Mouse (Mus musculus): ENCODE data around the gene Syt16. TPM values are rescaled to one million over a fixed set of nuclear protein-coding genes. Genes with fewer than 3 reads are reported as not detected.

The Syt16 gene
- total RNA-seq (2021), result 10 to 100 TPM; 73.5 to 79.2 TPM
- long read RNA-seq, experiment 1, full-length matches to known transcripts, result 69 of 176 reads
- long read RNA-seq, experiment 1, partial matches to known transcripts, result 14 of 176 reads
- long read RNA-seq, experiment 1, other reads (novel, unspliced or antisense), result 93 of 176 reads
- long read RNA-seq, experiment 2, full-length matches to known transcripts, result 34 of 124 reads
- long read RNA-seq, experiment 2, partial matches to known transcripts, result 17 of 124 reads
- long read RNA-seq, experiment 2, other reads (novel, unspliced or antisense), result 73 of 124 reads

GRCm38 (mm10) chr12:73997297-73998127, at the start of gene Syt16:
TSS of gene Syt16 (plus strand) at chr12:73997661.
- DNase-seq (ENCODE audit: low spot score in 2 of 2), result peak; percentile 65 to 78

GRCm38 (mm10) chr12:73948415-73948814, 49.0 kb upstream of the Syt16 start:
- DNase-seq (ENCODE audit: low spot score in 2 of 2), result no peak

- peak; percentile 42 to 68 for DNase-seq (ENCODE audit: low spot score in 2 of 2)
These were observed 48.0 kb upstream of the Syt16 start for GRCm38 (mm10) chr12:73949318-73950058.

- DNase-seq (ENCODE audit: low spot score in 2 of 2), result peak in 1 of 2 experiments; percentile 36
These were observed 44.6 kb upstream of the Syt16 start for GRCm38 (mm10) chr12:73952879-73953278.

GRCm38 (mm10) chr12:73953420-73954186, 43.9 kb upstream of the Syt16 start:
- no peak for DNase-seq (ENCODE audit: low spot score in 2 of 2)

GRCm38 (mm10) chr12:73954785-73955184, 42.7 kb upstream of the Syt16 start:
- no peak for DNase-seq (ENCODE audit: low spot score in 2 of 2)

GRCm38 (mm10) chr12:73957676-73958075, 39.8 kb upstream of the Syt16 start:
- DNase-seq (ENCODE audit: low spot score in 2 of 2), result no peak

- no peak for DNase-seq (ENCODE audit: low spot score in 2 of 2)
These were observed 38.6 kb upstream of the Syt16 start for GRCm38 (mm10) chr12:73958830-73959229.

- DNase-seq (ENCODE audit: low spot score in 2 of 2), result peak; percentile 97 to 98
These were observed 32.9 kb upstream of the Syt16 start, which contains the start of gene Snapc1 for GRCm38 (mm10) chr12:73964291-73965281. TSS of gene Snapc1 (plus strand) at chr12:73964481.

GRCm38 (mm10) chr12:73969142-73969541, 28.3 kb upstream of the Syt16 start:
- no peak for DNase-seq (ENCODE audit: low spot score in 2 of 2)

- DNase-seq (ENCODE audit: low spot score in 2 of 2), result no peak
These were observed 22.9 kb upstream of the Syt16 start for GRCm38 (mm10) chr12:73974584-73974983.

- no peak for DNase-seq (ENCODE audit: low spot score in 2 of 2)
These were observed 19.3 kb upstream of the Syt16 start for GRCm38 (mm10) chr12:73978144-73978543.

- no peak for DNase-seq (ENCODE audit: low spot score in 2 of 2)
These were observed 17.8 kb upstream of the Syt16 start for GRCm38 (mm10) chr12:73979667-73980066.

- DNase-seq (ENCODE audit: low spot score in 2 of 2), result peak; percentile 85 to 89
These were observed 14.9 kb upstream of the Syt16 start for GRCm38 (mm10) chr12:73982533-73982932.

GRCm38 (mm10) chr12:73986299-73986698, 11.2 kb upstream of the Syt16 start:
- DNase-seq (ENCODE audit: low spot score in 2 of 2), result no peak

GRCm38 (mm10) chr12:73988393-73989008, 9.0 kb upstream of the Syt16 start:
- no peak for DNase-seq (ENCODE audit: low spot score in 2 of 2)

- DNase-seq (ENCODE audit: low spot score in 2 of 2), result peak in 1 of 2 experiments; percentile 26
These were observed 7.9 kb upstream of the Syt16 start for GRCm38 (mm10) chr12:73989594-73989993.

GRCm38 (mm10) chr12:73996906-73997296, 560 bp upstream of the Syt16 start:
- peak in 1 of 2 experiments; percentile 13 for DNase-seq (ENCODE audit: low spot score in 2 of 2)

GRCm38 (mm10) chr12:73998128-73998456, 631 bp downstream of the Syt16 start:
- DNase-seq (ENCODE audit: low spot score in 2 of 2), result peak in 1 of 2 experiments; percentile 21

Measured in left cerebral cortex, adult 18-20 months (tissue).